ENCODE assay signal across 1 mouse cellular context in the genomic region with DNA sequence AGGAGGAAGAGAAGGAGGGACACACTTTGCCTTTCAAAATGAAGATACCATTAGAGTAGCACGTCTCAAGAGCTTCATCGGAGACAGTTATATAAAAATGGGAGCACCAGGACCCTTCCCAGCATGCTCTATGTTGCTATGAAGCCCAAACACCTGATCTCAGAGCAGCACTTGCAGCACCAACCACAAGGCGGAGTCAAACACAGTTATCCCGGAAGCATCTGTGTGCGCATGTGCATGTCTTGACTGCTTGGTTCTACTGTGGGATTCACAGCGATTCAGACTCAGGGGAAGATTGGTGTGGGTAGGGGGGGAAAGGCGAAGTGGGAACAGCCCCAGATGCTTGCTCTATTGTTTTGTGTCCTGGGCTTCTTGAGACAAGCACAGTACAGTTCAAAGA.
TF ChIP-seq lines count a peak whose summit lies in the region.

No protein-coding gene starts in this region.

TF ChIP-seq in CH12.LX, 34 proteins besides CTCF, POLR2A, EP300 and RAD21 (continued from another document):
- TF ChIP-seq ETS1 (conservative IDR thresholded peaks at IDR 0.05; ENCODE audit: low read depth, low read length) (no peak), MAFK (IDR thresholded peaks at IDR 0.05; ENCODE audit: insufficient replicate concordance, low read length) (no peak), USF2 (conservative IDR thresholded peaks at IDR 0.05; ENCODE audit: low read depth, low read length) (no peak), MYC (IDR thresholded peaks at IDR 0.05; ENCODE audit: low read depth, low read length) (peak; percentile 69), JUND (conservative IDR thresholded peaks at IDR 0.05; ENCODE audit: low read depth, low read length) (no peak), SMC3 (IDR thresholded peaks at IDR 0.05; ENCODE audit: low read depth, low read length) (peak; percentile 65), TBP (conservative IDR thresholded peaks at IDR 0.05; ENCODE audit: low read depth, low read length) (no peak), IRF4 (IDR thresholded peaks at IDR 0.05; ENCODE audit: low read depth, low read length) (no peak), UBTF (IDR thresholded peaks at IDR 0.05; ENCODE audit: low read depth, low read length) (no peak), CHD2 (IDR thresholded peaks at IDR 0.05; ENCODE audit: low read length) (no peak), MXI1 (IDR thresholded peaks at IDR 0.05; ENCODE audit: low read depth, low read length) (no peak), MAZ (IDR thresholded peaks at IDR 0.05; ENCODE audit: low read depth, low read length) (no peak), BHLHE40 (IDR thresholded peaks at IDR 0.05; ENCODE audit: low read depth, low read length) (peak; percentile 62; the same call in 1 of the 2 replicates), RCOR1 (conservative IDR thresholded peaks at IDR 0.05; ENCODE audit: low read depth, low read length) (no peak), ZNF384 (IDR thresholded peaks at IDR 0.05; ENCODE audit: low read depth, low read length) (no peak), TCF12 (IDR thresholded peaks at IDR 0.05; ENCODE audit: low read depth, low read length) (no peak), ELF1 (IDR thresholded peaks at IDR 0.05; ENCODE audit: low read depth, low read length) (peak; percentile 57), NRF1 (IDR thresholded peaks at IDR 0.05; ENCODE audit: low read depth, low read length) (peak; percentile 66), KAT2A (IDR thresholded peaks at IDR 0.05; ENCODE audit: insufficient replicate concordance, low read length) (no peak), SIN3A (IDR thresholded peaks at IDR 0.05; ENCODE audit: low read length) (no peak), MAX (IDR thresholded peaks at IDR 0.05; ENCODE audit: low read length) (peak; percentile 28; the same call in 1 of the 2 replicates), E2F4 (IDR thresholded peaks at IDR 0.05; ENCODE audit: insufficient replicate concordance, low read depth, low read length) (no peak), JUN (IDR thresholded peaks at IDR 0.05; ENCODE audit: insufficient read depth, low read depth, low read length) (no peak), GABPA (IDR thresholded peaks at IDR 0.05; ENCODE audit: insufficient replicate concordance, low read depth, low read length) (no peak), PAX5 (IDR thresholded peaks at IDR 0.05; ENCODE audit: low read length) (no peak)
